Mouse (Mus musculus) intestine, embryonic 14.5 days (tissue): ENCODE results near the gene Ccdc88c. TPM values are rescaled to one million over a fixed set of nuclear protein-coding genes. Genes with fewer than 3 reads are reported as not detected.

Source experiments
- ATAC-seq: fragments of 200-750 bp; cut with Nextera tagmentation; replicated peaks from 2 replicates; pipeline ENCODE4 v1.8.0; 2017; ENCODE audit warnings: low read depth, moderate number of reproducible peaks, moderate TSS enrichment, moderate library complexity; ENCODE audit not compliant: low FRiP score, low TSS enrichment
- DNase-seq: peaks from one replicate; pipeline ENCODE4 v3.0.0-alpha.2; 2018; ENCODE audit warnings: low spot score
- H3K27ac ChIP-seq: fragments of 300-500 bp; sonication (generic); 2 replicates; pipeline ENCODE4 v1.5.1; 2014; ENCODE audit warnings: low read depth, mild to moderate bottlenecking, control low read depth
- H3K27me3 ChIP-seq: fragments of 300-500 bp; sonication (generic); replicated peaks from 2 replicates; pipeline ENCODE4 v1.6.1; 2014; ENCODE audit warnings: low read length, control low read depth; ENCODE audit not compliant: control insufficient read depth, insufficient read depth
- H3K36me3 ChIP-seq: fragments of 300-500 bp; sonication (generic); 2 replicates; pipeline ENCODE4 v1.6.1; 2014; ENCODE audit warnings: low read length, control low read depth; ENCODE audit not compliant: control insufficient read depth, insufficient read depth
- H3K4me1 ChIP-seq: fragments of 300-500 bp; sonication (generic); replicated peaks from 2 replicates; pipeline ENCODE4 v1.6.1; 2014; ENCODE audit warnings: low read length, control low read depth, mixed read lengths; ENCODE audit not compliant: control insufficient read depth, insufficient read depth
- H3K4me2 ChIP-seq: fragments of 300-500 bp; sonication (generic); 2 replicates; pipeline ENCODE4 v1.6.1; 2014; ENCODE audit warnings: low read length
- H3K4me3 ChIP-seq: fragments of 300-500 bp; sonication (generic); 2 replicates; pipeline ENCODE4 v1.5.1; 2014; ENCODE audit warnings: low read depth, low read length, control low read depth, mixed read lengths
- H3K9ac ChIP-seq: fragments of 300-500 bp; sonication (generic); 2 replicates; pipeline ENCODE4 v1.6.1; 2014; ENCODE audit warnings: mild to moderate bottlenecking, low read length
- H3K9me3 ChIP-seq: fragments of 300-500 bp; sonication (generic); 2 replicates; pipeline ENCODE4 v1.6.1; 2016; ENCODE audit warnings: low read length, control low read depth; ENCODE audit not compliant: control insufficient read depth
- WGBS: fragments of 180-500 bp; shearing (Covaris S2); extraction: QIAGEN DNeasy Blood & Tissue Kit; methylation state at CpG from one replicate; pipeline ENCODE4 v1.1.7; 2014; 5-methylcytosine and 5-hydroxymethylcytosine counted together
- polyA plus RNA-seq: library from polyadenylated mRNA; unstranded; fragments of >200 nt; fragmentation: Nextera tagmentation; extraction: Ambion mirVana; gene quantifications from 2 replicates; pipeline ENCODE4 v1.2.1, GENCODE M21; 2014

The Ccdc88c gene
- polyA plus RNA-seq, 1 experiment from 2014 or later, result 15.2 TPM

DNA sequence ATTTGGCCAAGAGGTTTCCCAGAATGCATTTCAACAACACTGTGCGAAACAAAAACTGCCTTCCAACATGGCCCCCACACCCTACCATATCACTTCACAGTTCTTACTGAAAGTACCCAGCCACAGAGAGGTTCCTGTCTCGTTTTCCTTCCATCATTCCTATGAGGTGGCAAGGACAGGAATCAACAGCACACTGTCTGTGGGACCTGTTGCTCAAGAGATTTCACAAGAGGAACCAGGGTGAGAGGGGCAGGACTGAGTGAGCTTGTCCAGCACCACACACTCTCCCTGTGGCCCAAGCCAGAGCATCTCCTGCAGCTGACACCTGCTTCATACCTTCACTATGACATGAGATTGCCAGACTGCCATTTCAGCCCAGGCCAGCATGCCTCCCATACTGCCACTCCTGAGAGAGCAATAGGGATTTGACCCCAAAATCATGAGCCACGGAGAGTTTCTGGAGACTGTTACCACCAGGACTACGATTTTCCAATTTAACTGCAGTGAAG, 39.0 kb downstream of the Ccdc88c start:
- no peaks in the 10 kb centered on the region for H3K36me3 ChIP-seq
- H3K9me3 ChIP-seq, result no peaks in the 10 kb centered on the region
- H3K27ac ChIP-seq, result no peak overlapping the region
- H3K4me2 ChIP-seq, result no peak overlapping the region
- no peak overlapping the region for H3K4me3 ChIP-seq
- no peaks in the 10 kb centered on the region for H3K27me3 ChIP-seq
- ATAC-seq (no peak), DNase-seq (no peak)
- no peak overlapping the region for H3K9ac ChIP-seq
- H3K4me1 ChIP-seq, result no peaks in the 10 kb centered on the region; the same call in 1 of the 2 replicates
- 58% methylated on average over 4 of the region's 4 CpGs for WGBS

DNA sequence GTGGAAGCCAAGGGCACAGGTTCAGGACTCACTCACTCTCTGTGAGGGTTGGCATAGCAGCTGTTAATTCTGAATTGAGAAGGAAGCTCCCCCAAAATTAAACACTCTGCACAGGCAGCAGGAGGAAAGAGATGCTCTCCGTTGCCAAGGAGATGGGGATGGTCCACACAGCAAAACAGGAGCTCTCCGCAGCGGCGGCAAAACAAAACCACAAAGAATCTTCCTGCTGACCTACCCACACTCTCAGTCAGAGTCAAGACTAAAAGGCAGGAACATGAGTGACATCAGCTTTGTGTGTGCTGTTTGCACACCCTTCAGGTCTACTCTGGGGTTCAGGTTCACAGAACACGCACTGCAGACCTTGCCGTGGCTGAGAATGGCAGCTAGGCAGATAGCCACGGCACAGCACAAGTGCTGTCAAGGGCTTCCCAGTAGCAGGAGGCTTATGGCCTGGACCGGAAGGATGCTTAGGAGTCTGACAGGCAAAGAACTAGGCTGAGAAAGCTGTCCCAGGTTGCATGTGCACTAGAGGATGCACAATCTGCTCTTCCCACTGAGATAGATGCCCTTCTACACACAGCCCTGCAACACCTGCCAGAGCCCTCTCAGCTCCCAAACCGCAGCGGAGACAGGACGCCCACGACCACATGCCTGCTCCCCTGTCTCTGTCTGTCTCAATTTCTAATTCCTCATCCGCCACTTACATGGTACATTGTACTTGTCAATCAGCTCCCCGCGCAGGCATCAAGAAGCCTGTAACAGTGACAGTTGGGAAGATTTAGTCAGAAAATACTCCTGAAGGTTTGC, 40.3 kb downstream of the Ccdc88c start:
- no peak for DNase-seq
- no peaks in the 10 kb centered on the region; the same call in 1 of the 2 replicates for H3K4me1 ChIP-seq
- no peak overlapping the region for H3K4me2 ChIP-seq
- H3K27ac ChIP-seq, result no peak overlapping the region
- ATAC-seq, result no peak
- no peaks in the 10 kb centered on the region for H3K27me3 ChIP-seq
- H3K9me3 ChIP-seq, result no peaks in the 10 kb centered on the region
- no peaks in the 10 kb centered on the region for H3K36me3 ChIP-seq
- H3K4me3 ChIP-seq, result no peak overlapping the region
- no peak overlapping the region for H3K9ac ChIP-seq
- WGBS, result 85% methylated on average over 15 of the region's 15 CpGs

- no peaks in the 10 kb centered on the region for H3K36me3 ChIP-seq
- no peak overlapping the region for H3K4me2 ChIP-seq
- DNase-seq (no peak), ATAC-seq (no peak)
- H3K4me3 ChIP-seq, result no peak overlapping the region
- peaks cover 4% of the 10 kb centered on the region; the same call in 1 of the 2 replicates for H3K4me1 ChIP-seq
- no peak overlapping the region for H3K9ac ChIP-seq
- no peak overlapping the region for H3K27ac ChIP-seq
- WGBS, result 86% methylated on average over 4 of the region's 4 CpGs
- H3K27me3 ChIP-seq, result no peaks in the 10 kb centered on the region
- H3K9me3 ChIP-seq, result no peaks in the 10 kb centered on the region
These were observed 42.4 kb downstream of the Ccdc88c start for GRCm38 (mm10) chr12:100986423-100986822.

GRCm38 (mm10) chr12:100985793-100986157, 43.1 kb downstream of the Ccdc88c start:
- 75% methylated on average over 2 of the region's 2 CpGs for WGBS
- Histone ChIP-seq H3K27me3 (no peaks in the 10 kb centered on the region), H3K4me2 (no peak overlapping the region), H3K9ac (no peak overlapping the region), H3K4me1 (peaks cover 8% of the 10 kb centered on the region; the same call in 1 of the 2 replicates), H3K9me3 (no peaks in the 10 kb centered on the region), H3K36me3 (no peaks in the 10 kb centered on the region), H3K4me3 (no peak overlapping the region), H3K27ac (no peak overlapping the region)
- DNase-seq, result no peak
- no peak for ATAC-seq

GRCm38 (mm10) chr12:100985050-100985792, 43.6 kb downstream of the Ccdc88c start:
- Histone ChIP-seq H3K4me3 (no peak overlapping the region), H3K36me3 (no peaks in the 10 kb centered on the region), H3K27ac (no peak overlapping the region), H3K9ac (no peak overlapping the region), H3K4me1 (peaks cover 13% of the 10 kb centered on the region; the same call in 1 of the 2 replicates), H3K27me3 (no peaks in the 10 kb centered on the region), H3K9me3 (no peaks in the 10 kb centered on the region), H3K4me2 (no peak overlapping the region)
- DNase-seq, result no peak
- ATAC-seq, result no peak
- WGBS, result 82% methylated on average over 10 of the region's 10 CpGs

DNA sequence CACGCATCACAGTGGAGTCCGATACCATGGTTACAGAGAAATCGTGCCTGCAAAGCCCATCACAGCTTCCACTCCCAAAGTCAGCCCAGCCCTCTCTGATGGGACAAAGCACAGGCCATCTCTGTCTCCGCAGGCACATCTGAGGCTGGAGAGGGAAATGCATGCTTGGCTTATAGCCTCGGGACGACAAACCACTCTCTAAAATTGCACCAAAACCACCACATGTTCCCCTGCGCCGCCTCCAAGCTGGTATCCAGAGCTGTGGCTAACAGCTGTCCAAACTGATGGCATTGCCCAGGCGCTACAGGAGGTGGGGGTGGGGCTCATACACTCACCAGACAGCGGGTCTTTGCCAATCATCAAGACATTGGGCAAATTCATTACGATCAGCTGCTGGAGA, 45.3 kb downstream of the Ccdc88c start:
- no peak overlapping the region for H3K4me3 ChIP-seq
- H3K4me1 ChIP-seq, result peaks cover 18% of the 10 kb centered on the region; the same call in 1 of the 2 replicates
- H3K9me3 ChIP-seq, result no peaks in the 10 kb centered on the region
- H3K4me2 ChIP-seq, result no peak overlapping the region
- ATAC-seq (no peak), DNase-seq (no peak)
- no peak overlapping the region for H3K9ac ChIP-seq
- no peaks in the 10 kb centered on the region for H3K36me3 ChIP-seq
- no peaks in the 10 kb centered on the region for H3K27me3 ChIP-seq
- H3K27ac ChIP-seq, result no peak overlapping the region
- whole genome bisulfite sequencing, result 84% methylated on average over 11 of the region's 11 CpGs

- Histone ChIP-seq H3K4me2 (no peak overlapping the region), H3K4me1 (peaks cover 27% of the 10 kb centered on the region), H3K4me3 (no peak overlapping the region), H3K9ac (no peak overlapping the region), H3K9me3 (no peaks in the 10 kb centered on the region), H3K36me3 (no peaks in the 10 kb centered on the region), H3K27ac (no peak overlapping the region), H3K27me3 (no peaks in the 10 kb centered on the region)
- DNase-seq, result no peak
- 73% methylated on average over 8 of the region's 8 CpGs for WGBS
- no peak for ATAC-seq
These were observed 46.6 kb downstream of the Ccdc88c start for GRCm38 (mm10) chr12:100982217-100982616.

DNA sequence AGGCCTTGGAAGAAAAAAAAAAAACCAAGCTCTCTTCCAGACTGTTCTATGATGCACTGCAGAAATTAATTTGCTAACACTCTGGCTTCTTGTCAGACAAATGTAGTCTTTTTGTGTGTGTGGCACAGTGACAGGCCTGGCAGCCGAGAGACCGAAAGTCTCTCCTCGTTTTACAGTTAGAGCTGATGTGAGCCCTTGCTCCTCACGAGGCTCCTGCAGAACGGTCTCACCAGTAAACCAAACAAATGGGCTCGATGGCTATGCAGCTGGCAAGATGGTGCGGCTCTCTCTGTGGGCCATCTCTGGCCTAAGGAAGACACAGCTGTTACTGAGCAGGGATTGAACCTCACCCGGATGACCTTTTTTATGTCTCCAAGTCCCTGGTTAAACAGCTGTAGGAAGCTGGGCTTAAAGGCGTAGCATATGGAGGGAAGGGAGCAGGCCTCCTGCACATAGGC, 48.3 kb downstream of the Ccdc88c start:
- Histone ChIP-seq H3K27ac (peak overlapping the region; percentile 22), H3K4me2 (no peak overlapping the region), H3K9ac (no peak overlapping the region), H3K4me3 (no peak overlapping the region), H3K27me3 (no peaks in the 10 kb centered on the region), H3K9me3 (no peaks in the 10 kb centered on the region), H3K36me3 (no peaks in the 10 kb centered on the region), H3K4me1 (peaks cover 27% of the 10 kb centered on the region)
- WGBS, result 42% methylated on average over 9 of the region's 9 CpGs
- DNase-seq, result peak; percentile 63
- no peak for ATAC-seq
